Mouse (Mus musculus) heart, postnatal 36 days (tissue): ENCODE results near the gene Sell. TPM values are rescaled to one million over a fixed set of nuclear protein-coding genes. Genes with fewer than 3 reads are reported as not detected.
A peak's percentile ranks its signal among the peaks of the same experiment; 100 is the strongest.

ENCODE experiments used
- DNase-seq, 2 experiments: peaks; one replicate each; pipeline ENCODE4 v3.0.0; 2021 to 2022
- intact Hi-C: fragments of 180-260 bp; cut with DNase I; formaldehyde crosslinking; loops from one replicate; pipeline ENCODE4 v1.15.1; 2025
- total RNA-seq, 2 experiments: library from RNA; stranded (reverse); gene quantifications; 2 replicates each; pipeline ENCODE4 v1.2.3; 2021

Sell gene
- total RNA-seq, 2 experiments from 2014 or later: 1.00 to 1.2 TPM

- intact Hi-C loops: no loop called here
- no peak for DNase-seq
Observed at GRCm38 (mm10) chr1:164073803-164074202, 12.0 kb downstream of the Sell start.

- intact Hi-C loops: no loop called here
- DNase-seq: no peak
Observed at GRCm38 (mm10) chr1:164074606-164075140, 12.9 kb downstream of the Sell start.

GRCm38 (mm10) chr1:164075416-164075815, 13.6 kb downstream of the Sell start:
- no peak for DNase-seq
- intact Hi-C loops: no loop called here

- no peak for DNase-seq
- intact Hi-C loops: no loop called here
Observed at GRCm38 (mm10) chr1:164076441-164076840, 14.7 kb downstream of the Sell start.

DNA sequence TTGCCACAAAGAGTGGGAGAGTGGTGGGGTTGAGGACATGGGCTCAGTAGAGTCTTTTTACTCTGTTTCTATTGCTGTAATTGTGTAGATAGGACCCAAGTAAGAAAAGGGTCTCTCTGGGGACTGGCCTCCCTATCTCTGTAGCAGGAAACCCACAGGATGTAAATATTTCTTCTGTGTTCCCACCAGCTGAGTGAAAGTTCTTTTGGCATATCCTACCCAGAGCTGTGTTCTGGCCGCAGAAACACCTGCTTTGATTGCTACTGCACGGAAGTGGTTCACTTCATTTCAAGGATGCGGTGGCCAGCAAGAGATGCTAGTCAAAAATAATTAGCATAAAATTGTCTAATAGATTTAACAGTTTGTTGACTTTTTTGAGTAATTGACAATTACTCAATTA, 15.2 kb downstream of the Sell start:
- DNase-seq: no peak
- intact Hi-C loops: no loop called here

- no peak for DNase-seq
- intact Hi-C loops: no loop called here
Observed at GRCm38 (mm10) chr1:164078323-164078741, 16.6 kb downstream of the Sell start.

GRCm38 (mm10) chr1:164079091-164079490, 17.3 kb downstream of the Sell start:
- intact Hi-C loops: no loop called here
- DNase-seq: no peak

DNA sequence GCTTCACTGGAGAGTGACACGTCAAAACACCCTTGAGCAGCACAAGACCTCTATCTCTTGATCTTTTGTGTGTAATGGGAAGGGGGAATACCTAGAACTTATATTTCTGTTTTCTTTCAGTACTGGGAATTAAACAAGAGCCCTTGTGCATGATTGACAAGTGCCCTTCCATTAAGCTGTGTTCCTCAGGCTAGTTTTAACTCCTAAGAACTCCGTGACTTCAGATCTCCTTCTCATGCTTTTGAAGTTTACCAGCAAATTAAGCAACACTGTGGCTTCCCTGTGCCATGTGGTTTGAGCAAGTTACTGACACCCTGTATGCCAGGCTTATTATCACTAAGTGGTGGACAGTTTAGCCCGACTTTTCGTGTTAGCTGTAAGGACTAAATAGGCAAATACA, 21.3 kb downstream of the Sell start:
- no peak for DNase-seq
- intact Hi-C loops: no loop called here

DNA sequence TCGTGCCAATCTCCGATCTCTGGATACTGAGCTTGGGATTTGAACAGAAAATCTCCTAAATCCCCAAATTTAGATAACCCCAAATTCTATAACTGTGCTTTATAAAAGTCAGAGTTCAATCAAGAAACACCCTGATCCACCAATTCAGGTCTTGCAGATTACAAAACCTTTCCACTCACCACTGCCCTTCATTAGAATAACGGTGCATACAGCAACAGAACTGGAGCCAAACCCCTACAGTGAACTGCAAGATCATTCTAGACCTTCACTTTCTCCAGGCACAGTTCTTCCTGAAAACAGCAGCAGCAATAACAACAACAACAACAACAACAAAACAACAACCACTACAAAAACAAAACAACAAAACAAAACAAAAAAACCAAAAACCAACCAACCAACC, 25.0 kb downstream of the Sell start:
- intact Hi-C loops: no loop called here
- DNase-seq: no peak

- DNase-seq: no peak
- intact Hi-C loops: no loop called here
Observed at GRCm38 (mm10) chr1:164087872-164088271, 26.1 kb downstream of the Sell start.

DNA sequence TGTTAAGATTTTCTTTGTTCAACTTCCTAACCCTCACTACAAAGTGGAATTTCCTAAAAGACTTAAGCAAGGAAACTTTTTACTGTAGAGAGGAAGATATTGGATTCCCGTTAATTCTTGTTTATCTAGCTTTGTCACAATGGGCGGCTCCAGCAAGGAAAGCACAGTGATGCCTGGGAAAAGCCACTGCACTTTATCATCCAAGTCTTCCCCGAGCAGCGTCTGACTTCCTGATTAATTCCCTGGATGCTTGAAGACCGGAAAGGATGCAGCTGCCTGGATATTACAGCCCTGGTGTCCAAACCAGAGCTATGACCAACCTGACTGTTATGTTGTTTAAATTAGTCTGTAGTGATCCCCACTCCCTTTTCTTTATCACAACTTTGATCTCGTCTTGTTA, 35.0 kb downstream of the Sell start:
- intact Hi-C loops: no loop called here
- DNase-seq: peak in 1 of 2 experiments; percentile 3

DNA sequence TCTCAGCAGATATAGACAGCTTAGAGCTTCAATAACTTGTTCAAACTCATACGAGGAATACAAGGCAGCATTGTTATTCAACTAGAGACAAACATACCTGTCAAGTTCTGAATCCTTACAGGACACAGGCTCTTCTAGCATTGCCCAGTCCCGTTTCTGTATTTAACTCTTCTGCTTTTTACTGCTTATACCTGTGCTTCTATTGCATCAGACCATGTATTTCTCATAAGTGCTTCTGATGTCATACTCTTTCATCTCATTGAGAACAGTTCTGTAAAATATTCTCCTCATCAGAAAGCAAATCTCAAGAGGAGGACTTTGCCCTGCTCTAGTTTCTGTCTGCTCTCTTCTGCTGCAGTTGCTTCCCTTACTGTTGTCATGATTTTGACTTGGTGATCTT, 36.1 kb downstream of the Sell start:
- intact Hi-C loops: no loop called here
- no peak for DNase-seq

GRCm38 (mm10) chr1:164098372-164098771, 36.6 kb downstream of the Sell start:
- peak in 1 of 2 experiments; percentile 12 for DNase-seq
- intact Hi-C loops: no loop called here

GRCm38 (mm10) chr1:164109763-164110162, 48.0 kb downstream of the Sell start:
- no peak for DNase-seq
- intact Hi-C loops: no loop called here

- no peak for DNase-seq
- intact Hi-C loops: no loop called here
Observed at GRCm38 (mm10) chr1:164110591-164111329, 49.0 kb downstream of the Sell start.

DNA sequence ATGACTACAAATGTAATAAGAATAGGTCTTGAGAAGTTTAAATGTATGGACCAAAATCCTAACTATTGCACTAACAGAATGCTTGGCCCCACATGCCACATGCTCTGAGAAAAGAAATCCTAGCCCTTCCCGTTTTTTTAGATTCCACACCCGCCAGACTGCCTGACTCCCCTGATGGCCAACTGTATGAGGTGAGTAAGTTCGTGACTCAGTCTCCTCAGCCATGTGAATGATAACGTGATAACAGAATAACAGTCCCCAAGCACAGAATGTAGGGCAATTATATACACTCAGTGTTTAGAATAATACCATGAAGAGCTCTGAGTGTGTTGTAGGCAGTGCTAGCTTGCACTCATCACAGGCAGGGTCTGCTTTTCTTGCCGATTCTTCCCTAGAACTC, 52.5 kb downstream of the Sell start:
- intact Hi-C loops: no loop called here
- DNase-seq: no peak

DNA sequence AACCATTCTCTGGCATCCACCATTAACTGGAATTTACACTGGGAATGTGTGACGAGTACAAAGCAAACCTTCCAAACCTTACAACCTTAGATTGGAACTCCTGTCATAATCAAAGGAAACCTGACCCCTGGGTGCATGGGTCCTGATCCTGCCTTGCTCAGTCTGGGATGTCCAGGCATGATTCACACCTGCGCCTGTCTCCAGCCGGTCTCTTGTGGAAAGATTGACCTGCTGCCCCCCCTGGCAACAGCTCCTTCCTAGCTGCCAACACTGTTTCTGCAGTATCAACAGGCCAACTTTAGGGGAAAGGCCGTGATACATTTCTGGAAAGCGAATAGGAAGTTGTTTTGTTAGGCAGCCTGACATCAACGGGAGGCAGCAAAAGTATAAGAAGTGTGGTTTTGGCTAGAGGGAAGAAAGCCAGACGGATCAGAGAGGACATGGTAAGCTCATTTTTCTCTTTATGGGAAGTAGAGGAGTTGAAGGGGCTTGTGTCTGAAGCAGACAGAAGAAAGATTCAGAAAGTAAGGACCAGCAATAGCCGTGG, 53.2 kb downstream of the Sell start, which contains the start of gene Selp:
TSS of gene Selp (plus strand) at position 318 of the 547 bp plus-strand sequence.
- DNase-seq: no peak
- intact Hi-C loops: no loop called here

DNA sequence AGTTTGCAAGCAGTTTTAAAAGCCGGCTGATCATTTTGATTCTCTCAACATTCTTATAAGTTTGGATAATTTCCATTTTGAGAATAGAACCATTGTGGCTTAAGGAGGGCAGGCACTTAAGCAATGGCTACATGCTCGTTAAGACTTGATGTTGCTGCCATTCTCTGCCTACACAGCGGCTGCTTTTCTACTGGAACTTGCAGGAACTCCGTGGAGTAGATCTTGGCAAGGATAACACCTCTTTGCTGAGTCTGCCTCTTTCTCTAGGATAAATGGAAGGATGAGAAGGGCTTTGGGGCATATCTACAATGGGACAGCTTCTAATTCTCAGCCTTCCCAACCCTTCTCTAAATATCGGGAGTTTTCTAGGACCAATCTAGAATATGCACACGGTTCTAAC, 53.9 kb downstream of the Sell start:
- no peak for DNase-seq
- intact Hi-C loops: no loop called here

- no peak for DNase-seq
- intact Hi-C loops: no loop called here
Observed at GRCm38 (mm10) chr1:164117869-164118268, 56.1 kb downstream of the Sell start.

- intact Hi-C loops: no loop called here
- no peak for DNase-seq
Observed at GRCm38 (mm10) chr1:164119892-164120776, 58.4 kb downstream of the Sell start.

DNA sequence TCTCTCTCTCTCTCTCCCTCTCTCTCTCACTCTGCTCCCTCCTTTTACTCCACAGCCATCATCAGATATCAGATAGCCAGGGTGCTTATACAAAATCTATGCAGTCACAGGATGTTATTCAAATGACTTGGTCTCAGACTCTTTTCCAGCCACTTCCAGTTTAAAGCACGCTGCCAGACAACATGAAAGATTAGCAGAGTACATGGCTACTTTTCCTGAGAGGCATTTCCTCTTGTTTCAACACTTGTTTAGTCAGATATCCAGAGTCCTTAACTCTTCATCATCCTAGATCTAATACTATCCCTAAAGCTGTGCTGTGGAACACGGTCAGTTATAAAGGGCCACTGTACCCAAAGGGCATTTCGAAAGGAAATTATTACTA, 59.0 kb downstream of the Sell start:
- DNase-seq: no peak
- intact Hi-C loops: no loop called here
